Comparison of ENCODE assay signal across 8 mouse cellular contexts in the genomic region with DNA sequence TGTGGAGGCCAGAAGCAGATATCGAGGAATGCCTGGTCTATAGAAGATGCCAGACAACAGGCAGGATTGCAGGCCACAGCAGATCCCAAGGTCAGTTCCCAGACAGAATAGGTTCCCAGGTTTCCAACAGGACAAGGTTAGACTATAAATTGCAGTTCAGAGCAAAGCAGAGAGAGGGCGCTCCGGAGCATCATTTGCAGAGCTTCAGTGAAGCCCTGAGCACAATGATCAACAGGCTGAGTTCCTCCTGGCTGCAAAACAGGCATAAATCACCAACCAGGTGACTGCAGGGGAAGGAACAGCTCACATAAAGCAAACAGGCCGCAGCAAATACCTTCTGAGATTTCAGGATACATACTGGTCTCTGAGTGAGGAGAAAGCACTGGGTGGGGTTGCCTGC.
DNase-seq lines count a peak whose midpoint lies in the region; ATAC-seq and TF ChIP-seq lines count a peak whose summit lies in the region.
"Had no signal": no experiment of that assay in that cellular context is flagged by ENCODE, and none has a peak within 500 bp of the region (broad histone marks: within the 10 kb centered on the region; RNA-seq: fewer than 3 reads in every experiment).

No protein-coding gene starts in this region.

- no peaks in the 10 kb centered on the region for H3K9me3 ChIP-seq in ES-Bruce4 (replicated peaks; ENCODE audit: control insufficient read depth, insufficient read depth, low read length, poor library complexity, severe bottlenecking)
- H3K9me3 ChIP-seq: liver, embryonic 15.5 days had no signal

- TF ChIP-seq EP300 in ES-Bruce4 (IDR thresholded peaks at IDR 0.05; ENCODE audit: insufficient read depth, low read depth, low read length): no peak

- H3K4me3 ChIP-seq in ES-Bruce4 (ENCODE audit: low read depth, low read length): no peak overlapping the region
- no peak overlapping the region for H3K4me3 ChIP-seq in spleen, adult 2 months (ENCODE audit: extremely low read depth, insufficient read depth, insufficient read length)
- H3K4me3 ChIP-seq: liver, embryonic 15.5 days had no signal

- peak; percentile 80 for DNase-seq in adrenal gland, adult 2 months
- peak; percentile 53 for DNase-seq in embryo, embryonic 11.5 days (ENCODE audit: low read depth, low spot score)
- DNase-seq in heart, postnatal 36 days: peak; percentile 77 to 82
- DNase-seq in layer of hippocampus, postnatal 10 days (ENCODE audit: low spot score in 2 of 2): peak; percentile 85 to 90
- DNase-seq in spleen, adult 2 months (ENCODE audit: low read depth in 1 of 2, low spot score in 2 of 2): peak in 1 of 2 experiments; percentile 74

- no peaks in the 10 kb centered on the region for H3K4me1 ChIP-seq in ES-Bruce4 (ENCODE audit: control insufficient read depth, insufficient read depth, low read length)
- H3K4me1 ChIP-seq in spleen, adult 2 months (ENCODE audit: control insufficient read depth, insufficient read depth, insufficient read length): no peaks in the 10 kb centered on the region

- H3K9ac ChIP-seq in ES-Bruce4 (ENCODE audit: low read depth, poor library complexity, severe bottlenecking): no peak overlapping the region
- H3K9ac ChIP-seq: liver, embryonic 15.5 days had no signal

- no peaks in the 10 kb centered on the region for H3K36me3 ChIP-seq in ES-Bruce4 (ENCODE audit: control insufficient read depth, insufficient read depth, low read length, poor library complexity, severe bottlenecking)
- H3K36me3 ChIP-seq in spleen, adult 2 months (ENCODE audit: control insufficient read depth, insufficient read depth, low read length): peaks cover 4% of the 10 kb centered on the region

- peak; percentile 59 for TF ChIP-seq CTCF in ES-Bruce4 (IDR thresholded peaks at IDR 0.05; ENCODE audit: low read depth, low read length)
- peak; percentile 74; the same call in 1 of the 2 replicates for TF ChIP-seq CTCF in spleen, adult 2 months (IDR thresholded peaks at IDR 0.05; ENCODE audit: extremely low read depth, insufficient read depth, insufficient read length, insufficient replicate concordance)

- no peaks in the 10 kb centered on the region for H3K27me3 ChIP-seq in ES-Bruce4 (ENCODE audit: control insufficient read depth, insufficient read depth, low read length, poor library complexity, severe bottlenecking)
- H3K27me3 ChIP-seq in spleen, adult 2 months (ENCODE audit: control insufficient read depth, insufficient read depth, low read length): no peaks in the 10 kb centered on the region
- H3K27me3 ChIP-seq: liver, embryonic 15.5 days had no signal

- H3K27ac ChIP-seq in ES-Bruce4 (ENCODE audit: insufficient read depth, low read length): no peak overlapping the region
- no peak overlapping the region for H3K27ac ChIP-seq in spleen, adult 2 months (ENCODE audit: insufficient read depth, low read length)
- H3K27ac ChIP-seq: liver, embryonic 15.5 days had no signal

- 21% methylated on average over 4 of the region's 4 CpGs for WGBS in spleen, adult 2 months

- peak; percentile 82 for ATAC-seq in megakaryocyte progenitor cell, adult 5-6 weeks (replicated peaks; ENCODE audit: poor library complexity)

- intact Hi-C loops in heart, postnatal 36 days (cut with DNase I): loop anchor here (2.0 to 10.0 kb wide), 4 partner anchors 55 to 363 kb away; a partner anchor contains a TSS

- no peak for TF ChIP-seq POLR2A in ES-Bruce4 (IDR thresholded peaks at IDR 0.05; ENCODE audit: insufficient read depth, low read length)
- TF ChIP-seq POLR2A in spleen, adult 2 months (IDR thresholded peaks at IDR 0.05; ENCODE audit: low read depth, low read length): no peak
